9 mouse cellular contexts compared by ENCODE assay signal in genomic region chr4:155042606-155043288, GRCm38 (mm10). TPM values are rescaled to one million over a fixed set of nuclear protein-coding genes. Genes with fewer than 3 reads are reported as not detected.
A peak's percentile ranks its signal among the peaks of the same experiment; 100 is the strongest.
DNase-seq lines count a peak whose midpoint lies in the region; ATAC-seq and TF ChIP-seq lines count a peak whose summit lies in the region.
"Had no signal": no experiment of that assay in that cellular context is flagged by ENCODE, and none has a peak within 500 bp of the region (broad histone marks: within the 10 kb centered on the region; RNA-seq: fewer than 3 reads in every experiment).

No protein-coding gene starts in this region.

- H3K9me3 ChIP-seq in kidney, embryonic 15.5 days (replicated peaks), result no peaks in the 10 kb centered on the region
- H3K9me3 ChIP-seq in forebrain, postnatal 0 days (ENCODE audit: low read length), result no peaks in the 10 kb centered on the region
- H3K9me3 ChIP-seq in midbrain, embryonic 15.5 days, result no peaks in the 10 kb centered on the region
- H3K9me3 ChIP-seq: megakaryocyte, embryonic 14.5 days had no signal

- peak overlapping the region; percentile 40 for H3K4me3 ChIP-seq in kidney, embryonic 15.5 days (replicated peaks)
- peak overlapping the region; percentile 52 for H3K4me3 ChIP-seq in forebrain, postnatal 0 days (ENCODE audit: low read depth, low read length)
- peak overlapping the region; percentile 58 for H3K4me3 ChIP-seq in midbrain, embryonic 15.5 days
- H3K4me3 ChIP-seq: megakaryocyte, embryonic 14.5 days had no signal

- H3K36me3 ChIP-seq in kidney, embryonic 15.5 days, result no peaks in the 10 kb centered on the region
- no peaks in the 10 kb centered on the region for H3K36me3 ChIP-seq in forebrain, postnatal 0 days (ENCODE audit: insufficient read depth)
- H3K36me3 ChIP-seq in midbrain, embryonic 15.5 days (replicated peaks), result no peaks in the 10 kb centered on the region

- 0 out of 2 replicates have a peak, but pooled peaks have one; percentile 9 for ATAC-seq in kidney, embryonic 15.5 days (replicated peaks; ENCODE audit: low FRiP score)
- peak; percentile 89 for ATAC-seq in forebrain, postnatal 0 days
- peak; percentile 74 for ATAC-seq in midbrain, embryonic 15.5 days (replicated peaks)

- DNase-seq in kidney, postnatal 4 days, result no peak
- DNase-seq in cerebellum, postnatal 25 days, result peak; percentile 62 to 76
- peak; percentile 73 for DNase-seq in forebrain, postnatal 0 days
- DNase-seq in adrenal gland, postnatal 36 days, result no peak
- DNase-seq in kidney, postnatal 36 days, result no peak
- DNase-seq in adrenal gland, postnatal 10 days, result no peak

- WGBS in kidney, embryonic 15.5 days, result 3% methylated on average over 65 of the region's 65 CpGs
- WGBS in forebrain, postnatal 0 days, result 2% methylated on average over 60 of the region's 65 CpGs
- 1% methylated on average over 55 of the region's 65 CpGs for WGBS in midbrain, embryonic 15.5 days

- no peak overlapping the region for H3K9ac ChIP-seq in kidney, embryonic 15.5 days
- H3K9ac ChIP-seq in forebrain, postnatal 0 days, result peak overlapping the region; percentile 70
- peak overlapping the region; percentile 64 for H3K9ac ChIP-seq in midbrain, embryonic 15.5 days

- H3K27me3 ChIP-seq in kidney, embryonic 15.5 days, result peaks cover 72% of the 10 kb centered on the region
- H3K27me3 ChIP-seq in forebrain, postnatal 0 days (ENCODE audit: insufficient read depth, low read length), result peaks cover 16% of the 10 kb centered on the region
- peaks cover 32% of the 10 kb centered on the region for H3K27me3 ChIP-seq in midbrain, embryonic 15.5 days (replicated peaks)

- TF ChIP-seq CTCF in forebrain, postnatal 0 days (IDR thresholded peaks at IDR 0.05; ENCODE audit: low read depth), result peak; percentile 40; the same call in 1 of the 2 replicates

- no peak overlapping the region for H3K27ac ChIP-seq in kidney, embryonic 15.5 days
- 0 out of 2 replicates have a peak overlapping the region, but pooled peaks have one; percentile 15 for H3K27ac ChIP-seq in forebrain, postnatal 0 days (ENCODE audit: low read depth, low read length)
- no peak overlapping the region for H3K27ac ChIP-seq in midbrain, embryonic 15.5 days

- H3K4me2 ChIP-seq in kidney, embryonic 15.5 days, result peak overlapping the region; percentile 74
- peak overlapping the region; percentile 91 for H3K4me2 ChIP-seq in forebrain, postnatal 0 days (ENCODE audit: low read depth)
- peak overlapping the region; percentile 82 for H3K4me2 ChIP-seq in midbrain, embryonic 15.5 days

- peaks cover 10% of the 10 kb centered on the region for H3K4me1 ChIP-seq in kidney, embryonic 15.5 days
- H3K4me1 ChIP-seq in forebrain, postnatal 0 days (ENCODE audit: insufficient read depth), result peaks cover 16% of the 10 kb centered on the region
- H3K4me1 ChIP-seq in midbrain, embryonic 15.5 days, result peaks cover 40% of the 10 kb centered on the region
- H3K4me1 ChIP-seq: megakaryocyte, embryonic 14.5 days had no signal

RNA-seq across cellular contexts. Expression of gene Plch2, which starts 13.8 kb away (rescaled TPM):
- polyA plus RNA-seq in kidney, embryonic 15.5 days (2015; fragmentation: Nextera tagmentation; extraction: Ambion mirVana), result 2.6 TPM in 2 replicates
- 32.1 and 42.1 TPM in 2 replicates for total RNA-seq in forebrain, postnatal 0 days (2014; rRNA removed)
- polyA plus RNA-seq in forebrain, postnatal 0 days (2015; fragmentation: Nextera tagmentation; extraction: Ambion mirVana), result 11.7 and 17.4 TPM in 2 replicates
- polyA plus RNA-seq in midbrain, embryonic 15.5 days (2015; fragmentation: Nextera tagmentation; extraction: Ambion mirVana), result 20.1 and 23.0 TPM in 2 replicates
- under 1 TPM; 0.30 to 0.43 TPM for total RNA-seq in adrenal gland, postnatal 36 days (2021)
- total RNA-seq in adrenal gland, postnatal 10 days (2021), result under 1 TPM; 0.27 to 0.79 TPM

RNA-seq across cellular contexts. Expression of gene Pex10, which starts 24.1 kb away (rescaled TPM):
- polyA plus RNA-seq in kidney, embryonic 15.5 days (2015; fragmentation: Nextera tagmentation; extraction: Ambion mirVana), result 23.2 and 24.0 TPM in 2 replicates
- 16.9 and 18.5 TPM in 2 replicates for total RNA-seq in forebrain, postnatal 0 days (2014; rRNA removed)
- 14.0 and 14.1 TPM in 2 replicates for polyA plus RNA-seq in forebrain, postnatal 0 days (2015; fragmentation: Nextera tagmentation; extraction: Ambion mirVana)
- 21.9 and 22.7 TPM in 2 replicates for polyA plus RNA-seq in midbrain, embryonic 15.5 days (2015; fragmentation: Nextera tagmentation; extraction: Ambion mirVana)
- total RNA-seq in adrenal gland, postnatal 36 days (2021), result 10 to 100 TPM; 20.6 to 24.2 TPM
- total RNA-seq in adrenal gland, postnatal 10 days (2021), result 10 to 100 TPM; 21.8 to 30.1 TPM

RNA-seq across cellular contexts. Expression of gene Rer1, which starts 43.4 kb away (rescaled TPM):
- polyA plus RNA-seq in kidney, embryonic 15.5 days (2015; fragmentation: Nextera tagmentation; extraction: Ambion mirVana), result 152 and 165 TPM in 2 replicates
- total RNA-seq in forebrain, postnatal 0 days (2014; rRNA removed), result 92.4 and 116 TPM in 2 replicates
- 136 and 140 TPM in 2 replicates for polyA plus RNA-seq in forebrain, postnatal 0 days (2015; fragmentation: Nextera tagmentation; extraction: Ambion mirVana)
- 111 and 115 TPM in 2 replicates for polyA plus RNA-seq in midbrain, embryonic 15.5 days (2015; fragmentation: Nextera tagmentation; extraction: Ambion mirVana)
- total RNA-seq in adrenal gland, postnatal 36 days (2021), result 100 to 1,000 TPM; 106 to 114 TPM
- total RNA-seq in adrenal gland, postnatal 10 days (2021), result 10 to 100 TPM; 91.2 to 93.1 TPM

RNA-seq across cellular contexts. Expression of gene Morn1, which starts 43.6 kb away (rescaled TPM):
- 5.1 and 5.3 TPM in 2 replicates for polyA plus RNA-seq in kidney, embryonic 15.5 days (2015; fragmentation: Nextera tagmentation; extraction: Ambion mirVana)
- 6.0 and 7.4 TPM in 2 replicates for total RNA-seq in forebrain, postnatal 0 days (2014; rRNA removed)
- 8.2 and 9.7 TPM in 2 replicates for polyA plus RNA-seq in forebrain, postnatal 0 days (2015; fragmentation: Nextera tagmentation; extraction: Ambion mirVana)
- 8.2 and 8.9 TPM in 2 replicates for polyA plus RNA-seq in midbrain, embryonic 15.5 days (2015; fragmentation: Nextera tagmentation; extraction: Ambion mirVana)
- 1 to 10 TPM; 7.7 to 7.9 TPM for total RNA-seq in adrenal gland, postnatal 36 days (2021)
- total RNA-seq in adrenal gland, postnatal 10 days (2021), result 10 to 100 TPM in 1 of 2 experiments, 1 to 10 TPM in 1; 7.0 to 11.2 TPM

Comparison
In these comparisons a context has a peak if more than half of its experiments do, and no peak if none do; other contexts are left out.
1. ATAC-seq: peak in every context shown above with its lines; median percentile 89 in forebrain, postnatal 0 days; 74 in midbrain, embryonic 15.5 days; 9 in kidney, embryonic 15.5 days.
2. DNase-seq: peak in cerebellum, postnatal 25 days (2 of 2) and forebrain, postnatal 0 days (single experiment); none in kidney, postnatal 4 days (0 of 2), adrenal gland, postnatal 36 days (0 of 2), kidney, postnatal 36 days (0 of 2) and adrenal gland, postnatal 10 days (single experiment).
3. RNA of gene Plch2, which starts 13.8 kb away (total RNA-seq): 32.1 to 42.1 TPM in forebrain, postnatal 0 days; 0.27 to 0.79 TPM in adrenal gland, postnatal 10 days and 0.30 to 0.43 TPM in adrenal gland, postnatal 36 days; every median in the first group is over 10 times any median in the second.
4. Peak in every context shown above with its lines, with median percentiles within 50 percentile points of each other: H3K4me2 ChIP-seq and H3K4me3 ChIP-seq.